Mouse (Mus musculus) lung, embryonic 16.5 days (tissue): ENCODE results near the gene Ppm1m. TPM values are rescaled to one million over a fixed set of nuclear protein-coding genes. Genes with fewer than 3 reads are reported as not detected.
A peak's percentile ranks its signal among the peaks of the same experiment; 100 is the strongest.

Source experiments
- ATAC-seq: fragments of 200-750 bp; cut with Nextera tagmentation; 2 replicates; pipeline ENCODE4 v1.8.0; 2017; ENCODE audit warnings: low read depth, mild to moderate bottlenecking, moderate library complexity
- H3K27ac ChIP-seq: fragments of 300-500 bp; sonication (generic); 2 replicates; pipeline ENCODE4 v1.5.1; 2014; ENCODE audit warnings: mild to moderate bottlenecking, control low read depth, low read length
- H3K27me3 ChIP-seq: fragments of 300-500 bp; sonication (generic); 2 replicates; pipeline ENCODE4 v1.6.1; 2014; ENCODE audit warnings: low read depth, low read length, mixed read lengths; ENCODE audit not compliant: control insufficient read depth, insufficient read depth
- H3K36me3 ChIP-seq: fragments of 300-500 bp; sonication (generic); 2 replicates; pipeline ENCODE4 v1.6.1; 2014; ENCODE audit warnings: low read length; ENCODE audit not compliant: control insufficient read depth, insufficient read depth
- H3K4me1 ChIP-seq: fragments of 300-500 bp; sonication (generic); replicated peaks from 2 replicates; pipeline ENCODE4 v1.6.1; 2014; ENCODE audit warnings: low read length, mixed read lengths; ENCODE audit not compliant: control insufficient read depth, insufficient read depth
- H3K4me2 ChIP-seq: fragments of 300-500 bp; sonication (generic); 2 replicates; pipeline ENCODE4 v1.6.1; 2014; ENCODE audit warnings: low read depth, low read length, control low read depth
- H3K4me3 ChIP-seq: fragments of 300-500 bp; sonication (generic); 2 replicates; pipeline ENCODE4 v1.5.1; 2014; ENCODE audit warnings: mild to moderate bottlenecking, low read length, control low read depth
- H3K9ac ChIP-seq: fragments of 300-500 bp; sonication (generic); 2 replicates; pipeline ENCODE4 v1.6.1; 2014; ENCODE audit warnings: low read length, control low read depth
- H3K9me3 ChIP-seq: fragments of 300-500 bp; sonication (generic); 2 replicates; pipeline ENCODE4 v1.6.1; 2016; ENCODE audit warnings: low read length; ENCODE audit not compliant: control insufficient read depth
- WGBS: fragments of 180-500 bp; shearing (Covaris S2); extraction: QIAGEN DNeasy Blood & Tissue Kit; methylation state at CpG from one replicate; pipeline ENCODE4 v1.1.7; 2014; 5-methylcytosine and 5-hydroxymethylcytosine counted together
- polyA plus RNA-seq: library from polyadenylated mRNA; unstranded; fragments of >200 nt; fragmentation: Nextera tagmentation; extraction: Ambion mirVana; gene quantifications from 2 replicates; pipeline ENCODE4 v1.2.1, GENCODE M21; 2015

Gene Ppm1m
- polyA plus RNA-seq, 1 experiment from 2014 or later, result 53.1 TPM

GRCm38 (mm10) chr9:106222994-106223393, 23.4 kb upstream of the Ppm1m start:
- WGBS, result 83% methylated on average over 4 of the region's 4 CpGs
- no peak for ATAC-seq
- no peaks in the 10 kb centered on the region for H3K9me3 ChIP-seq
- H3K4me2 ChIP-seq, result no peak overlapping the region
- H3K9ac ChIP-seq, result no peak overlapping the region
- no peak overlapping the region for H3K27ac ChIP-seq
- H3K4me3 ChIP-seq, result no peak overlapping the region
- H3K4me1 ChIP-seq, result 0 out of 2 replicates have a peak, but pooled peaks cover 9% of the 10 kb centered on the region
- peaks cover 4% of the 10 kb centered on the region for H3K27me3 ChIP-seq
- no peaks in the 10 kb centered on the region for H3K36me3 ChIP-seq

GRCm38 (mm10) chr9:106222261-106222851, 22.8 kb upstream of the Ppm1m start, which contains the start of gene Tlr9:
Tlr9 (plus strand) TSS chr9:106222598.
- Histone ChIP-seq H3K36me3 (no peaks in the 10 kb centered on the region), H3K4me2 (no peak within 1 kb of the TSS), H3K27me3 (peaks cover 4% of the 10 kb centered on the region), H3K9ac (no peak within 1 kb of the TSS), H3K27ac (no peak within 1 kb of the TSS), H3K4me3 (no peak within 1 kb of the TSS), H3K9me3 (no peaks in the 10 kb centered on the region), H3K4me1 (0 out of 2 replicates have a peak, but pooled peaks cover 7% of the 10 kb centered on the region)
- WGBS, result 51% methylated on average over 4 of the region's 4 CpGs
- no peak for ATAC-seq

DNA sequence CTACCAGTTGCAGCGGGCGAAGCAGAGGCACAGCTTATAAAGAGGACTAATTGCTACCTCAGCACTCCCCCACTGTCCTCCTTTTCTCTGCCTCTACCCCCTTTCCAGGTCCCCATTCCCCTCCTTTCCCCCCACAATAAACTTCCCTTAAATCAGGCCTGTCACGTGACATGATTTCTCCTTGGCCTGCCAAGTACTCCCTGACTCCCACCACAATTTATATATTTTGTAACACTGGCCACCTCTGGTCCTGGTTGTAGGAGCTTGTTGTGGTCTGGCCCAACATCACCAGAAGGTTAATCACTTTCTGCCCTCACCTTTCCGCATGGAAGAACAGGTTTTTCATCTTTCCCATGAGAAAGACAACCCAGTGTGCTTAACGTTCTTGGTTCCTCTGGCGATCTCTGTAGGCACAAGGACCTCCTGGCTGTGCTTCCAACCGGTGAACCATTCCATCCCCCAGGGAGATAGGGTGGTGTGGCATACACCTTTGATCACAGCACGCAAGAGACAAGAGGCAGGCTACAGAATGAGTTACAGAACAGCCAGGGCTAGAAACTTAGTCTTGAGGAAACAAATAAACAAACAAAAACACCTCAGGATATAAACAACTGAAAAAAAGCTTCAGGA, 21.5 kb upstream of the Ppm1m start:
- 0 out of 2 replicates have a peak, but pooled peaks cover 3% of the 10 kb centered on the region for H3K4me1 ChIP-seq
- H3K9ac ChIP-seq, result no peak overlapping the region
- 54% methylated on average over 8 of the region's 8 CpGs for WGBS
- H3K27ac ChIP-seq, result no peak overlapping the region
- peaks cover 4% of the 10 kb centered on the region for H3K27me3 ChIP-seq
- no peak overlapping the region for H3K4me2 ChIP-seq
- H3K36me3 ChIP-seq, result no peaks in the 10 kb centered on the region
- H3K9me3 ChIP-seq, result no peaks in the 10 kb centered on the region
- no peak for ATAC-seq
- H3K4me3 ChIP-seq, result no peak overlapping the region

- H3K4me3 ChIP-seq, result no peak overlapping the region
- no peaks in the 10 kb centered on the region for H3K9me3 ChIP-seq
- H3K27ac ChIP-seq, result no peak overlapping the region
- WGBS, result 82% methylated on average over 7 of the region's 7 CpGs
- peaks cover 24% of the 10 kb centered on the region for H3K36me3 ChIP-seq
- H3K4me1 ChIP-seq, result peaks cover 2% of the 10 kb centered on the region; the same call in 1 of the 2 replicates
- H3K4me2 ChIP-seq, result no peak overlapping the region
- no peak for ATAC-seq
- H3K9ac ChIP-seq, result no peak overlapping the region
- H3K27me3 ChIP-seq, result no peaks in the 10 kb centered on the region
Measured at GRCm38 (mm10) chr9:106216971-106217370, 17.4 kb upstream of the Ppm1m start.

DNA sequence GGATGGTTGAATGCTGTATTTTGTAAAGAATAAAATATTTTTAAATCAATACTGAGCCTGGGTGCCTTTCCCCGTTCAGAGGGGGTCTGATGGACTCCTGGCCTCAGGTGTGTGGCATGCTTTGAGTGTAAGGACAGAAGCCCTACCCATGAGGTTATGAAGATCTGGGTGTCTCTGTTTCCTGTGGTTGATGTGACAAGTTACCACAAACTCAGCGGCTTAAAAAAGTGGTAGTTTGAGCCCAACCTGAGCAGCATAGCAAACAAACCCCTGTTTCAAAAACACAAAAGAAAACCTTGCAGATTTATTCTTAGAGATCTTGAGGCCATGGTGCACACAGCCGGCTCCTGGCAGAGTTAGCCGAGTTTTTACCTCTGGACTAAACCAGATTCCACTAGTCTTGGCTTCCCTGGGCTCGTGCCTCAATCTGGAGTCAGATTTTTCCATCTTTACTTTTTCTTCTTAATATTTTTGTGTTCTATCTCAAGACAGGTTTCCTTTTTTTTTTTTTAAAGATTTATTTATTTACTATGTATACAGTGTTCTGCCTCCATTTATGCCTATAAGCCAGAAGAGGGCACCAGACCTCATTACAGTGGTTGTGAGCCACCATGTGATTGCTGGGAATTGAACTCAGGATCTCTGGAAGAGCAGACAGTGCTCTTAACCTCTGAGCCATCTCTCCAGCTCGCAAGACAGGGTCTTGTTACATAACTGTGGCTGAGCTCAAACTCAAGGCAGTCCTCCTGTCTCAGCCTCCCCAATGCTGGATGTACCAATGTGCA, 16.0 kb upstream of the Ppm1m start:
- H3K27me3 ChIP-seq, result no peaks in the 10 kb centered on the region
- no peak for ATAC-seq
- H3K4me3 ChIP-seq, result no peak overlapping the region
- H3K36me3 ChIP-seq, result peaks cover 24% of the 10 kb centered on the region
- 78% methylated on average over 6 of the region's 6 CpGs for WGBS
- no peak overlapping the region for H3K9ac ChIP-seq
- H3K4me1 ChIP-seq, result peaks cover 12% of the 10 kb centered on the region
- H3K9me3 ChIP-seq, result no peaks in the 10 kb centered on the region
- H3K4me2 ChIP-seq, result no peak overlapping the region
- H3K27ac ChIP-seq, result no peak overlapping the region

DNA sequence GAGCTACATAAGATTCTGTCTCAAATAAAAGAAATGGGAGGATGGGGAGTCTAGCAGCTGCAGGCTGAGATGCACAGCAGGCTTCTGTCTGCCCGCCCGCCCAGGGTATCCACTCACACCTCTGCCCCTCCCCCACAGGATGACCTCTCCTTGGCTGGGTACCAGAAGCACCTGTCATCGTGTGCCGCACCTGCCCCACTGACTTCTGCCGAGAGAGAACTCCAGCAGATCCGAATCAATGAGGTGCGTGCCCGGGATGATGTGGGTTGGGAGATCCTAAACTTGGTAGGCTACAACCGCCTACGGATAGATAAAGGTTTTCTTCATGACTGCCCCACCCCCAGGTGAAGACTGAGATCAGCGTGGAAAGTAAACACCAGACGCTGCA, 13.0 kb upstream of the Ppm1m start:
- Histone ChIP-seq H3K36me3 (peaks cover 24% of the 10 kb centered on the region), H3K9ac (no peak overlapping the region), H3K4me3 (no peak overlapping the region), H3K4me2 (no peak overlapping the region), H3K27ac (no peak overlapping the region), H3K9me3 (no peaks in the 10 kb centered on the region), H3K4me1 (peaks cover 15% of the 10 kb centered on the region), H3K27me3 (no peaks in the 10 kb centered on the region)
- 58% methylated on average over 12 of the region's 12 CpGs for WGBS
- ATAC-seq, result no peak

DNA sequence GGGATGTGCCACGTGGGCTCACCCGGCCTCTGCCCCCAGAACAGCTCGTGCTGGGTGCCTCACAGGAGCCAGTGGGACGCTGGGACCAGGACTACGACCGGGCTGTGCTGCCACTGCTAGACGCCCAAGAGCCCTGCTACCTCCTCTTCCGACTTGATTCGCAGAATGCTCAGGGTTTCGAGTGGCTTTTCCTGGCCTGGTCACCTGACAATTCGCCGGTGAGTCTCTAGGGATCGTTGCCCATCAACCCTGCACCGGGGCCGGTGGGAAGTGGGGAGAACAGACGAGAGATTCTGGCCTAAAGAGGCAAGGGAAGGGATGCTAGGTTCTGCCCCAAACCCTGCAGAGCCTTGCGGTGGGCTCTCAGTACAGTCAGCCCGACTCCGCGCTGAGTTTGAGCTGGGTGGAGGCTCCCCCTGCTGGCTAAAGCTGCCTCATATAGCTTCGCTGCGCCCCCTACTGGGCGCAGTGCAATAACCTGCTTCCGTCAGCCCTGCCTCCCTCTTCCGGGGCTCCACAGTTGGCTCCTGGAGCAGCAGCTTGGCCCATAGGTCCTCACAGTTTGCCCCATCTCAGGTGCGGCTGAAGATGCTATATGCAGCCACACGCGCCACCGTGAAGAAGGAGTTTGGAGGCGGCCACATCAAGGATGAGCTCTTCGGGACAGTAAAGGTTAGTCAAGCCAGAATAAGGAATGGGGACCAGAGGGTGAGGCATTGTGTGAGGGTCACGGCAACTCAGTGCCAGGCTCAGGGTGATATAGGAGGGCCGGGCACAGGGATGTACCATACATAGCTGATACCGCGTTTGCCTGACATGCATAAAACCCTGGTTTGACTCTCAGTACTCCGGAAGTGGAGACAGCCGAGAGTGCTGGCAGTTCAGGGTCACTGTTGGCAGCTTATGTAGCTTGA, 12.4 kb upstream of the Ppm1m start:
- peak overlapping the region; percentile 38 for H3K4me3 ChIP-seq
- peak overlapping the region; percentile 57 for H3K9ac ChIP-seq
- H3K27ac ChIP-seq, result peak overlapping the region; percentile 85
- WGBS, result 17% methylated on average over 37 of the region's 37 CpGs
- H3K9me3 ChIP-seq, result no peaks in the 10 kb centered on the region
- H3K36me3 ChIP-seq, result peaks cover 24% of the 10 kb centered on the region
- H3K27me3 ChIP-seq, result no peaks in the 10 kb centered on the region
- peaks cover 15% of the 10 kb centered on the region for H3K4me1 ChIP-seq
- H3K4me2 ChIP-seq, result peak overlapping the region; percentile 58
- ATAC-seq, result peak; percentile 85

DNA sequence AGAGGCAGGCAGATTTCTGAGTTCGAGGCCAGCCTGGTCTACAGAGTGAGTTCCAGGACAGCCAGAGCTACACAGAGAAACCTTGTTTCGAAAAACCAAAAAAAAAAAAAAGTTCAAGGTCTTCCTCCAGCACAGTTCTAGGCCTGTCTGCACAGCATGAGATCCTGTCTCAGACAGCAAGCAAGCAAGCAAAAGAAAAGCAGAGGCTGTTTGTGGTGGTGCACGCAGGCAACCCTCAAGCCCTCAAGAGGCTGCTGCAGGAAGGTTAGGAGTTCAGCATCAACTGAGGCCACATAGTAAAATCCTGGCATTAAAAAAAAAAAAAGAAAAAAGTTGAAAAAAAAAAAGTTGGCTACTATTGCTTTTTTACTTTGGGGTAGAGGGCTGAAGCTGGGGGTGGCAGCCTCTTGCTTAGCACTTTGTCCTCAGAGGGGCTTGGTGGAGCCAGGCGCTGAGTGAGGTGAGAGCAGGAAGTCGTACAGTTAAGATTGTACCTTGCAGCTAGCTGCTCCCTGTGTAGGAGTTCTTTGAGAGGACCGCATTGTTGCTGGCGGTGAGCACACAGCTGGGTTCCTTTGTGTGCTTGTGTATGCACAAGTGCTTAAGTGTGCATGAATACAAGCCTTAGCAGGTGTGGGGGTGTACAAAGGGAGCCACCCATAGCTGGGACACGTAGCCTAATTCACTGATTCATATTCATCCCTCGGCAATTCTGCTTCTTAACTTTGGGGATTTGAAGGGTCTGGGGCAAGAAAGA, 11.5 kb upstream of the Ppm1m start:
- Histone ChIP-seq H3K4me3 (peak overlapping the region; percentile 38), H3K4me2 (peak overlapping the region; percentile 58), H3K9ac (peak overlapping the region; percentile 57), H3K27ac (peak overlapping the region; percentile 85), H3K4me1 (peaks cover 15% of the 10 kb centered on the region), H3K36me3 (peaks cover 24% of the 10 kb centered on the region), H3K27me3 (no peaks in the 10 kb centered on the region), H3K9me3 (no peaks in the 10 kb centered on the region)
- WGBS, result 58% methylated on average over 9 of the region's 9 CpGs
- ATAC-seq, result peak; percentile 35
